8 mouse cellular contexts compared by ENCODE assay signal in genomic region chr16:64852441-64852871, GRCm38 (mm10). TPM values are rescaled to one million over a fixed set of nuclear protein-coding genes. Genes with fewer than 3 reads are reported as not detected.
DNase-seq lines count a peak whose midpoint lies in the region; ATAC-seq and TF ChIP-seq lines count a peak whose summit lies in the region.

No protein-coding gene starts in this region.

- peaks cover 20% of the 10 kb centered on the region for H3K36me3 ChIP-seq in forebrain, embryonic 15.5 days
- peaks cover 14% of the 10 kb centered on the region for H3K36me3 ChIP-seq in lung, embryonic 16.5 days (ENCODE audit: control insufficient read depth, insufficient read depth, low read length)
- H3K36me3 ChIP-seq in thymus, adult 2 months (ENCODE audit: control insufficient read depth, insufficient read depth, low read length) = peaks cover 19% of the 10 kb centered on the region

- H3K9ac ChIP-seq in forebrain, embryonic 15.5 days (replicated peaks) = peak overlapping the region; percentile 80
- H3K9ac ChIP-seq in lung, embryonic 16.5 days (ENCODE audit: low read length) = peak overlapping the region; percentile 93

- peaks cover 2% of the 10 kb centered on the region; the same call in 1 of the 2 replicates for H3K4me1 ChIP-seq in brown adipose tissue, adult 24 weeks (ENCODE audit: control insufficient read depth, insufficient read depth, insufficient read length, low read length)
- peaks cover 33% of the 10 kb centered on the region for H3K4me1 ChIP-seq in forebrain, embryonic 15.5 days
- H3K4me1 ChIP-seq in lung, embryonic 16.5 days (replicated peaks; ENCODE audit: control insufficient read depth, insufficient read depth, low read length) = peaks cover 10% of the 10 kb centered on the region
- H3K4me1 ChIP-seq in thymus, adult 2 months (replicated peaks; ENCODE audit: control insufficient read depth, insufficient read depth, low read length) = peaks cover 6% of the 10 kb centered on the region

- TF ChIP-seq CTCF in thymus, adult 2 months (IDR thresholded peaks at IDR 0.05; ENCODE audit: borderline replicate concordance, control insufficient read depth, extremely low read depth, insufficient read depth, low read length, poor library complexity) = no peak

- ATAC-seq in CD4-positive, CD25-positive, alpha-beta regulatory T cell, adult 4 months = peak; percentile 5
- ATAC-seq in forebrain, embryonic 15.5 days (replicated peaks) = no peak
- ATAC-seq in lung, embryonic 16.5 days (ENCODE audit: low read depth) = peak; percentile 10; the same call in 1 of the 2 replicates

- whole genome bisulfite sequencing in forebrain, embryonic 15.5 days = under 1% methylated on average over 51 of the region's 53 CpGs
- 0% methylated on average over 30 of the region's 53 CpGs for WGBS in lung, embryonic 16.5 days
- WGBS in thymus, adult 2 months = under 1% methylated on average over 36 of the region's 53 CpGs

- TF ChIP-seq POLR2A in thymus, adult 2 months (IDR thresholded peaks at IDR 0.05; ENCODE audit: control insufficient read depth, extremely low read depth, insufficient read depth, low read length, poor library complexity) = no peak

- peak overlapping the region; percentile 67 for H3K4me2 ChIP-seq in forebrain, embryonic 15.5 days (replicated peaks)
- peak overlapping the region; percentile 80 for H3K4me2 ChIP-seq in lung, embryonic 16.5 days (ENCODE audit: low read depth, low read length)

- no peaks in the 10 kb centered on the region for H3K9me3 ChIP-seq in forebrain, embryonic 15.5 days
- no peaks in the 10 kb centered on the region for H3K9me3 ChIP-seq in lung, embryonic 16.5 days (ENCODE audit: control insufficient read depth, low read length)

- peak overlapping the region; percentile 83 for H3K4me3 ChIP-seq in brown adipose tissue, adult 24 weeks (ENCODE audit: insufficient read depth, low read depth, low read length)
- peak overlapping the region; percentile 78 for H3K4me3 ChIP-seq in forebrain, embryonic 15.5 days
- peak overlapping the region; percentile 98 for H3K4me3 ChIP-seq in lung, embryonic 16.5 days (ENCODE audit: low read length)
- H3K4me3 ChIP-seq in thymus, adult 2 months (ENCODE audit: control insufficient read depth, insufficient read depth, low read length) = peak overlapping the region; percentile 97

- DNase-seq in heart, postnatal 4 days = peak; percentile 62
- peak; percentile 28 to 61 for DNase-seq in layer of hippocampus, postnatal 10 days (ENCODE audit: low spot score in 2 of 2)
- peak; percentile 6 for DNase-seq in ovary, postnatal 10 days (ENCODE audit: low spot score)
- peak; percentile 50 for DNase-seq in thymus, adult 2 months

- no peaks in the 10 kb centered on the region for H3K27me3 ChIP-seq in forebrain, embryonic 15.5 days
- H3K27me3 ChIP-seq in lung, embryonic 16.5 days (ENCODE audit: control insufficient read depth, insufficient read depth, low read depth, low read length) = no peaks in the 10 kb centered on the region
- H3K27me3 ChIP-seq in thymus, adult 2 months (ENCODE audit: control insufficient read depth, insufficient read depth, low read length) = no peaks in the 10 kb centered on the region

- peak overlapping the region; percentile 88 for H3K27ac ChIP-seq in brown adipose tissue, adult 24 weeks (replicated peaks; ENCODE audit: low read depth, low read length)
- peak overlapping the region; percentile 97 for H3K27ac ChIP-seq in forebrain, embryonic 15.5 days (replicated peaks)
- peak overlapping the region; percentile 97 for H3K27ac ChIP-seq in lung, embryonic 16.5 days (ENCODE audit: low read length)
- H3K27ac ChIP-seq in thymus, adult 2 months (ENCODE audit: control insufficient read depth, insufficient read depth, low read length) = peak overlapping the region; percentile 63; the same call in 1 of the 2 replicates

RNA-seq across cellular contexts. Expression of gene Cggbp1, which starts 0.7 kb away (rescaled TPM):
- polyA plus RNA-seq in CD4-positive, CD25-positive, alpha-beta regulatory T cell, adult 4 months (2017; shearing (Covaris generic)) = 10 to 100 TPM; 24.4 to 41.1 TPM
- polyA plus RNA-seq in brown adipose tissue, adult 24 weeks (2012; ENCODE audit: insufficient read depth, insufficient read length, missing spikeins) = 36.9 and 40.2 TPM in 2 replicates
- 78.9 and 84.0 TPM in 2 replicates for polyA plus RNA-seq in forebrain, embryonic 15.5 days (2015; fragmentation: Nextera tagmentation; extraction: Ambion mirVana)
- total RNA-seq in heart, postnatal 4 days (2021) = 10 to 100 TPM; 61.3 to 63.1 TPM
- 10 to 100 TPM; 58.8 to 62.9 TPM for total RNA-seq in layer of hippocampus, postnatal 10 days (2021)
- polyA plus RNA-seq in lung, embryonic 16.5 days (2015; fragmentation: Nextera tagmentation; extraction: Ambion mirVana) = 87.9 and 92.0 TPM in 2 replicates
- 14.9 and 16.2 TPM in 2 replicates for polyA plus RNA-seq in thymus, adult 2 months (2012; rRNA removed)

RNA-seq across cellular contexts. Expression of gene Zfp654, which starts 1.0 kb away (rescaled TPM):
- 10 to 100 TPM in 1 of 2 experiments, 1 to 10 TPM in 1; 6.1 to 10.7 TPM for polyA plus RNA-seq in CD4-positive, CD25-positive, alpha-beta regulatory T cell, adult 4 months (2017; shearing (Covaris generic))
- polyA plus RNA-seq in brown adipose tissue, adult 24 weeks (2012; ENCODE audit: insufficient read depth, insufficient read length, missing spikeins) = 4.7 and 6.2 TPM in 2 replicates
- 6.4 and 7.1 TPM in 2 replicates for polyA plus RNA-seq in forebrain, embryonic 15.5 days (2015; fragmentation: Nextera tagmentation; extraction: Ambion mirVana)
- total RNA-seq in heart, postnatal 4 days (2021) = 10 to 100 TPM; 10.6 to 10.8 TPM
- 10 to 100 TPM; 13.1 to 14.1 TPM for total RNA-seq in layer of hippocampus, postnatal 10 days (2021)
- polyA plus RNA-seq in lung, embryonic 16.5 days (2015; fragmentation: Nextera tagmentation; extraction: Ambion mirVana) = 5.9 and 7.0 TPM in 2 replicates
- polyA plus RNA-seq in thymus, adult 2 months (2012; rRNA removed) = 1.9 and 2.0 TPM in 2 replicates

Comparison
In these comparisons a context has a peak if more than half of its experiments do, and no peak if none do; other contexts are left out.
1. DNase-seq: peak in every context shown above with its lines; median percentile 62 in heart, postnatal 4 days; 50 in thymus, adult 2 months; 44 in layer of hippocampus, postnatal 10 days; 6 in ovary, postnatal 10 days.